Mouse (Mus musculus): ENCODE data around the gene Tln1. TPM values are rescaled to one million over a fixed set of nuclear protein-coding genes. Genes with fewer than 3 reads are reported as not detected.
A peak's percentile ranks its signal among the peaks of the same experiment; 100 is the strongest.

Tln1 gene
- total and polyA plus RNA-seq, 3 experiments, result 22.3 to 59.3 (median 50.1) TPM

GRCm38 (mm10) chr4:43493186-43493845 is 69.2 kb downstream of the Tln1 start:
- H3K4me2 ChIP-seq (ENCODE audit: insufficient read depth, low read depth, poor library complexity, severe bottlenecking), result peak overlapping the region; percentile 60
- peaks cover 0 to 11% of the 10 kb centered on the region in 2 experiments; a peak in 2 of 4 replicates for H3K4me1 ChIP-seq (ENCODE audit: control insufficient read depth in 1 of 2, insufficient read depth in 2 of 2)
- no peaks in the 10 kb centered on the region for H3K79me2 ChIP-seq (replicated peaks; ENCODE audit: control insufficient read depth, extremely low read depth, insufficient read depth, poor library complexity, severe bottlenecking)
- peaks cover 6% of the 10 kb centered on the region for H3K9me3 ChIP-seq (replicated peaks; ENCODE audit: low read length)
- DNase-seq (ENCODE audit: extremely low read depth), result peak; percentile 89
- peak overlapping the region; percentile 78 for H3K9ac ChIP-seq (ENCODE audit: insufficient read depth, low read depth)
- TF ChIP-seq UBTF (IDR thresholded peaks at IDR 0.05; ENCODE audit: low read depth, low read length) (peak; percentile 67; the same call in 1 of the 2 replicates), NRF1 (IDR thresholded peaks at IDR 0.05; ENCODE audit: low read depth, low read length) (peak; percentile 89), MYC (IDR thresholded peaks at IDR 0.05; ENCODE audit: low read depth, low read length) (0 out of 2 replicates have a peak, but pooled peaks have one; percentile 8), SIN3A (IDR thresholded peaks at IDR 0.05; ENCODE audit: low read length) (peak; percentile 14; the same call in 1 of the 2 replicates), JUND (conservative IDR thresholded peaks at IDR 0.05; ENCODE audit: low read depth, low read length) (0 out of 2 replicates have a peak, but pooled peaks have one; percentile 38), RCOR1 (conservative IDR thresholded peaks at IDR 0.05; ENCODE audit: low read depth, low read length) (no peak), POLR2A (IDR thresholded peaks at IDR 0.05; ENCODE audit: low read depth, low read length) (peak; percentile 90), PAX5 (IDR thresholded peaks at IDR 0.05; ENCODE audit: low read length) (no peak), MAX (IDR thresholded peaks at IDR 0.05; ENCODE audit: low read length) (peak; percentile 14; the same call in 1 of the 2 replicates), MXI1 (IDR thresholded peaks at IDR 0.05; ENCODE audit: low read depth, low read length) (peak; percentile 17; the same call in 1 of the 2 replicates)
- in situ Hi-C loops (cut with MboI; ENCODE audit: low pct_ligation_motif_present, low pct_unique_long_range_greater_than_20kb, low sequenced_read_pairs), result no loop called here
- peaks cover 4 to 31% of the 10 kb centered on the region in 2 experiments for H3K36me3 ChIP-seq (replicated peaks in 1 of 2; ENCODE audit: control insufficient read depth in 1 of 2, insufficient read depth in 1 of 2, low read length in 1 of 2)
- peaks cover 2% of the 10 kb centered on the region for H3K27me3 ChIP-seq (replicated peaks)
- peak overlapping the region; percentile 65 to 78 (median 73) for H3K4me3 ChIP-seq (replicated peaks in 1 of 3; ENCODE audit: low read depth in 2 of 3, low read length in 2 of 3, poor library complexity in 1 of 3)
- H3K27ac ChIP-seq (ENCODE audit: insufficient read depth, low read depth), result peak overlapping the region; percentile 8; the same call in 1 of the 2 replicates
- dilution Hi-C loops (cut with MboI; ENCODE audit: extremely low pct_ligation_motif_present, extremely low pct_unique_long_range_greater_than_20kb, low sequenced_read_pairs), result no loop called here

- Histone ChIP-seq H3K79me2 (replicated peaks; ENCODE audit: control insufficient read depth, extremely low read depth, insufficient read depth, poor library complexity, severe bottlenecking) (no peaks in the 10 kb centered on the region), H3K27ac (ENCODE audit: insufficient read depth, low read depth) (peak within 1 kb of the TSS; percentile 8; the same call in 1 of the 2 replicates), H3K4me2 (ENCODE audit: insufficient read depth, low read depth, poor library complexity, severe bottlenecking) (peak within 1 kb of the TSS; percentile 60), H3K27me3 (replicated peaks) (peaks cover 2% of the 10 kb centered on the region), H3K9me3 (replicated peaks; ENCODE audit: low read length) (peaks cover 6% of the 10 kb centered on the region), H3K4me1 (ENCODE audit: control insufficient read depth in 1 of 2, insufficient read depth in 2 of 2) (peaks cover 0 to 11% of the 10 kb centered on the region in 2 experiments; a peak in 2 of 4 replicates), H3K4me3 (replicated peaks in 1 of 3; ENCODE audit: low read depth in 2 of 3, low read length in 2 of 3, poor library complexity in 1 of 3) (peak within 1 kb of the TSS; percentile 65 to 78 (median 73)), H3K9ac (ENCODE audit: insufficient read depth, low read depth) (peak within 1 kb of the TSS; percentile 78), H3K36me3 (replicated peaks in 1 of 2; ENCODE audit: control insufficient read depth in 1 of 2, insufficient read depth in 1 of 2, low read length in 1 of 2) (peaks cover 4 to 30% of the 10 kb centered on the region in 2 experiments)
- DNase-seq (ENCODE audit: extremely low read depth), result peak; percentile 95
- dilution Hi-C loops (cut with MboI; ENCODE audit: extremely low pct_ligation_motif_present, extremely low pct_unique_long_range_greater_than_20kb, low sequenced_read_pairs), result no loop called here
- TF ChIP-seq ZMIZ1 (IDR thresholded peaks at IDR 0.05; ENCODE audit: low read depth, low read length), result peak; percentile 66; the same call in 1 of the 2 replicates
- peak; percentile 47 for TF ChIP-seq NRF1 (IDR thresholded peaks at IDR 0.05; ENCODE audit: low read depth, low read length)
- TF ChIP-seq MAX (IDR thresholded peaks at IDR 0.05; ENCODE audit: low read length), result peak; percentile 83
- peak; percentile 99 for TF ChIP-seq UBTF (IDR thresholded peaks at IDR 0.05; ENCODE audit: low read depth, low read length)
- peak; percentile 79; the same call in 1 of the 2 replicates for TF ChIP-seq E2F4 (IDR thresholded peaks at IDR 0.05; ENCODE audit: insufficient replicate concordance, low read depth, low read length)
- peak; percentile 96 for TF ChIP-seq BHLHE40 (IDR thresholded peaks at IDR 0.05; ENCODE audit: low read depth, low read length)
- 0 out of 2 replicates have a peak, but pooled peaks have one; percentile 30 for TF ChIP-seq NELFE (IDR thresholded peaks at IDR 0.05; ENCODE audit: low read depth, low read length)
- TF ChIP-seq MYC (IDR thresholded peaks at IDR 0.05; ENCODE audit: low read depth, low read length), result peak; percentile 79
- peak; percentile 97 for TF ChIP-seq ELF1 (IDR thresholded peaks at IDR 0.05; ENCODE audit: low read depth, low read length)
- peak; percentile 56; the same call in 1 of the 2 replicates for TF ChIP-seq HCFC1 (IDR thresholded peaks at IDR 0.05; ENCODE audit: low read depth, low read length)
- 0 out of 2 replicates have a peak, but pooled peaks have one; percentile 31 for TF ChIP-seq TCF12 (IDR thresholded peaks at IDR 0.05; ENCODE audit: low read depth, low read length)
- TF ChIP-seq TBP (conservative IDR thresholded peaks at IDR 0.05; ENCODE audit: low read depth, low read length), result peak; percentile 100
- peak; percentile 78; the same call in 1 of the 2 replicates for TF ChIP-seq ETS1 (conservative IDR thresholded peaks at IDR 0.05; ENCODE audit: low read depth, low read length)
- TF ChIP-seq IRF4 (IDR thresholded peaks at IDR 0.05; ENCODE audit: low read depth, low read length), result peak; percentile 64; the same call in 1 of the 2 replicates
- TF ChIP-seq MEF2A (IDR thresholded peaks at IDR 0.05; ENCODE audit: borderline replicate concordance, low read depth, low read length), result peak; percentile 86
- peak; percentile 82; the same call in 1 of the 2 replicates for TF ChIP-seq MXI1 (IDR thresholded peaks at IDR 0.05; ENCODE audit: low read depth, low read length)
- peak; percentile 65 for TF ChIP-seq SIN3A (IDR thresholded peaks at IDR 0.05; ENCODE audit: low read length)
- no peak for TF ChIP-seq RCOR1 (conservative IDR thresholded peaks at IDR 0.05; ENCODE audit: low read depth, low read length)
- TF ChIP-seq RAD21 (IDR thresholded peaks at IDR 0.05; ENCODE audit: low read depth, low read length), result no peak
- TF ChIP-seq USF2 (conservative IDR thresholded peaks at IDR 0.05; ENCODE audit: low read depth, low read length), result no peak; the same call in 1 of the 2 replicates
- no peak for TF ChIP-seq CHD1 (IDR thresholded peaks at IDR 0.05; ENCODE audit: low read depth, low read length)
- TF ChIP-seq MAFK (IDR thresholded peaks at IDR 0.05; ENCODE audit: insufficient replicate concordance, low read length), result peak; percentile 96
- no peak for TF ChIP-seq CTCF (conservative IDR thresholded peaks at IDR 0.05 in 1 of 2, IDR thresholded peaks at IDR 0.05 in 1 of 2; ENCODE audit: low read depth in 2 of 2, low read length in 2 of 2)
- in situ Hi-C loops (cut with MboI; ENCODE audit: low pct_ligation_motif_present, low pct_unique_long_range_greater_than_20kb, low sequenced_read_pairs), result no loop called here
Measured at GRCm38 (mm10) chr4:43492821-43493185, 69.7 kb downstream of the Tln1 start, which contains the start of gene Ccdc107. Gene Ccdc107 (plus strand): TSS chr4:43492900.
